Mouse (Mus musculus): Measurements from ENCODE around the gene Arl11. TPM values are rescaled to one million over a fixed set of nuclear protein-coding genes. Genes with fewer than 3 reads are reported as not detected.
"Not testable (repeated sequence)": the region's sequence is repeated elsewhere in the genome, so short reads cannot be mapped to it uniquely, and the experiment has no call there.

The Arl11 gene
- polyA plus RNA-seq, 1 experiment from 2014 or later, result 0.37 TPM

DNA sequence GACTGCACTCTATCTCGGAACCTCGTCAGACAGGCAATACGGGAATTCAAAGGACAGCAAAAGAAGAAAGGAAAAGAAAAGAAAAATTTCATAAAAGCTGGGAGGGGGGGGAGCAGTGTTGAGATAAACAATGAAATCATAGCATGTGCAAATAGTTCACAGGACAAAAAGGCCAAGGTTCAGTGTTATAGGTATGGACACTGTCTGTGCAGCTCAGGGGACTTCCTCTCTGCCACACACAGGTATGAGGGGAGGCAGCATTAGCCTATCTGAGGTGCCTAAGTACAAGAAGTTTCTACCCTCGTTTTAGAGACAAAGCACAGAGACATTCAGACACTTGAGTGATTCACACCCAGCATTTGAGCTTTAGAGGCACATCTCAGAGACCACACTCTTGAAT lies 11.6 kb downstream of the Arl11 start:
- no peaks in the 10 kb centered on the region for H3K4me1 ChIP-seq (ENCODE audit: control insufficient read depth, insufficient read depth, low read length)
- H3K27me3 ChIP-seq (ENCODE audit: control insufficient read depth, insufficient read depth, low read length), result no peaks in the 10 kb centered on the region
- H3K9ac ChIP-seq (replicated peaks; ENCODE audit: low read depth, low read length), result no peak overlapping the region
- H3K4me3 ChIP-seq (ENCODE audit: low read depth, low read length), result no peak overlapping the region
- H3K4me2 ChIP-seq (ENCODE audit: low read depth, low read length), result no peak overlapping the region
- H3K36me3 ChIP-seq (ENCODE audit: control insufficient read depth, insufficient read depth, low read length), result no peaks in the 10 kb centered on the region
- no peak for ATAC-seq (ENCODE audit: low read depth)
- no peak overlapping the region for H3K27ac ChIP-seq (ENCODE audit: low read depth, low read length)
- no peaks in the 10 kb centered on the region for H3K9me3 ChIP-seq (ENCODE audit: control insufficient read depth, low read length)
- 81% methylated on average over 4 of the region's 4 CpGs for WGBS

DNA sequence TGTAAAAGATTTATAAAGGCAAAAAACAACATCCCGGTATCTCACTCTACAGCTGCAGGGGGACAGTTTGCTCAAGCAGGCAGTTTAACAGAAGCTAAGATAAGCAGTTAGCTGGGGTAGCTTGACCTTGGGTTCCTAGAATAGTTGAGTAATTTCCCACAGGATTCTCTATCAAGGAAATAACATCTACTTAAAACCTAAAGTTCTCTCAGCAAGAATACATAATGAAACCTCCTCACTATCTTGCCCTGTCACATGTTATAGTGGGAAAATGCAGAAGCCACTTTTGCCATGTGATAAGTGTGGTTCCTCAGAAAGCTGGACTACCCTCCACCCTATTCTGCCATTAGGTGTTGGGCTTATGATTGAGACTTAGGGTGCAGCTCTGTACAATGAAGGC lies 13.2 kb downstream of the Arl11 start:
- Histone ChIP-seq H3K36me3 (ENCODE audit: control insufficient read depth, insufficient read depth, low read length) (no peaks in the 10 kb centered on the region), H3K27ac (ENCODE audit: low read depth, low read length) (no peak overlapping the region), H3K9me3 (ENCODE audit: control insufficient read depth, low read length) (no peaks in the 10 kb centered on the region), H3K9ac (replicated peaks; ENCODE audit: low read depth, low read length) (no peak overlapping the region), H3K27me3 (ENCODE audit: control insufficient read depth, insufficient read depth, low read length) (no peaks in the 10 kb centered on the region), H3K4me1 (ENCODE audit: control insufficient read depth, insufficient read depth, low read length) (no peaks in the 10 kb centered on the region; the same call in 1 of the 2 replicates), H3K4me3 (ENCODE audit: low read depth, low read length) (no peak overlapping the region), H3K4me2 (ENCODE audit: low read depth, low read length) (no peak overlapping the region)
- 97% methylated on average over 1 of the region's 1 CpGs for WGBS
- ATAC-seq (ENCODE audit: low read depth), result no peak

- WGBS, result 26% methylated on average over 6 of the region's 6 CpGs
- not testable (repeated sequence) for H3K27me3 ChIP-seq (ENCODE audit: control insufficient read depth, insufficient read depth, low read length); H3K4me2 ChIP-seq (ENCODE audit: low read depth, low read length); H3K9me3 ChIP-seq (ENCODE audit: control insufficient read depth, low read length); H3K27ac ChIP-seq (ENCODE audit: low read depth, low read length); H3K36me3 ChIP-seq (ENCODE audit: control insufficient read depth, insufficient read depth, low read length); H3K9ac ChIP-seq (replicated peaks; ENCODE audit: low read depth, low read length); H3K4me1 ChIP-seq (ENCODE audit: control insufficient read depth, insufficient read depth, low read length); H3K4me3 ChIP-seq (ENCODE audit: low read depth, low read length); ATAC-seq (ENCODE audit: low read depth)
Observed at GRCm38 (mm10) chr14:61327007-61327406, 17.5 kb downstream of the Arl11 start.

DNA sequence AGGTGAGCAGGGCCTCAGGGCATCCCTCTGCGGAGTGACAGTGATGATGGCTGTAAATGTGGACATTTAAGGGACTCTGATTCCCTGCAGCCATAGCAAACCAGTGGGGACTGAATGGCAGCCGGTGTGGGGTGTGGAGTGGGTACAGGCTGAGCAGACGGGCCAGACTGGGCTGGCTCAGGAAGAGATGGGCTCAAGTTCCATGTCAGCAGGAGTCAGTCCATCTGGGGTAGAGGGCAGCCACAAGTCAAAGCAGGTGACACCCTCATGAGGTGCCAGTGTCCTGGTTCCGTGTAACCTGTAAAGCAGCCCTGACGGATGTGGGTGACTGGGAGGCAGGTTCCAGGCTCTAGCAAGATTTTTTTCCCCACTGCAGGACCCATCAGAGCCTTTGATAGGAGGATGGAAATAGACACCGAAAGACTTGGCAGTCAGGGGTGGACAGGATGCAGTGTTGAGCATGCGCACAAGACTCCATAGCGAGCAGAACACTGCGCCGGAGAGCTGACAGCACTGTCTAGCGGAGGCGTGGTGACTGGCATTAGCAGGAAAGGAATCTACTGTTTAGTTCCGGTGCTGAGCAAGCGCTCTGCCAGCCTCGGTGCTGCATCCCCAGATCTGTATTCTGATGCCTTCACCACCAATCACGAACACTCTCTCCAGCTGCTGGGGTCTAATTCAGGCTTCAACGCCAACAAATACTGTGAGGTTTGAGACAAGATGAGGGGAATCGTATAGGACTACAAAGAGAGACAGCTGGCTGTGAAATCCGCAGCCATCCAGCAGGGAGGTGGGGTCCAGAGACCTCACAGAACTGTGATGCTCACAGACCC lies 18.3 kb downstream of the Arl11 start:
- Histone ChIP-seq H3K4me3 (ENCODE audit: low read depth, low read length) (peak overlapping the region; percentile 18; the same call in 1 of the 2 replicates), H3K27me3 (ENCODE audit: control insufficient read depth, insufficient read depth, low read length) (no peaks in the 10 kb centered on the region), H3K9ac (replicated peaks; ENCODE audit: low read depth, low read length) (peak overlapping the region; percentile 37; the same call in 1 of the 2 replicates), H3K4me2 (ENCODE audit: low read depth, low read length) (peak overlapping the region; percentile 34; the same call in 1 of the 2 replicates), H3K9me3 (ENCODE audit: control insufficient read depth, low read length) (no peaks in the 10 kb centered on the region), H3K36me3 (ENCODE audit: control insufficient read depth, insufficient read depth, low read length) (no peaks in the 10 kb centered on the region), H3K4me1 (ENCODE audit: control insufficient read depth, insufficient read depth, low read length) (peaks cover 3% of the 10 kb centered on the region; the same call in 1 of the 2 replicates), H3K27ac (ENCODE audit: low read depth, low read length) (peak overlapping the region; percentile 55)
- peak; percentile 81 for ATAC-seq (ENCODE audit: low read depth)
- WGBS, result 26% methylated on average over 19 of the region's 19 CpGs

DNA sequence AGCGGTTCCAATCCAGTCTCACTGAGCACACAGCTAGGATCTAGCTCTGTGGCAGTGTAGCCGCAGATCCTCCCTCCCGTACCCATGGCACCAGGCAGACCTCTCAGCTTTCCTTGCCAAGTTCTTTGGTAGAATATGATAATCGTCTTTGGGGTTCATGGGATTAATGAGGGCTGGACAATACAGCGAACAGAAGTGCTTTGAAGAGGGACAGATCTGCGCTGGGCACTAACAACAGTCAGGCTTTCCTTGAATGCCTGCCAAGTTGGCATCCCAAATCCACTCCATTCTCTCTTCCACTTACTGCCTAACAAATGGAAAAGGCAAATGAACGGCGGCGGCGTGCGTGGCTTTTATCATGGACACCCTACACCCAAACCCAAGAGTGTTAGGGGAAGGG lies 21.0 kb downstream of the Arl11 start:
- Histone ChIP-seq H3K4me3 (ENCODE audit: low read depth, low read length) (no peak overlapping the region), H3K4me2 (ENCODE audit: low read depth, low read length) (peak overlapping the region; percentile 20; the same call in 1 of the 2 replicates), H3K27me3 (ENCODE audit: control insufficient read depth, insufficient read depth, low read length) (no peaks in the 10 kb centered on the region), H3K4me1 (ENCODE audit: control insufficient read depth, insufficient read depth, low read length) (peaks cover 3% of the 10 kb centered on the region; the same call in 1 of the 2 replicates), H3K9me3 (ENCODE audit: control insufficient read depth, low read length) (no peaks in the 10 kb centered on the region), H3K27ac (ENCODE audit: low read depth, low read length) (0 out of 2 replicates have a peak overlapping the region, but pooled peaks have one; percentile 34), H3K36me3 (ENCODE audit: control insufficient read depth, insufficient read depth, low read length) (no peaks in the 10 kb centered on the region), H3K9ac (replicated peaks; ENCODE audit: low read depth, low read length) (no peak overlapping the region)
- ATAC-seq (ENCODE audit: low read depth), result peak; percentile 69
- 57% methylated on average over 11 of the region's 11 CpGs for WGBS

DNA sequence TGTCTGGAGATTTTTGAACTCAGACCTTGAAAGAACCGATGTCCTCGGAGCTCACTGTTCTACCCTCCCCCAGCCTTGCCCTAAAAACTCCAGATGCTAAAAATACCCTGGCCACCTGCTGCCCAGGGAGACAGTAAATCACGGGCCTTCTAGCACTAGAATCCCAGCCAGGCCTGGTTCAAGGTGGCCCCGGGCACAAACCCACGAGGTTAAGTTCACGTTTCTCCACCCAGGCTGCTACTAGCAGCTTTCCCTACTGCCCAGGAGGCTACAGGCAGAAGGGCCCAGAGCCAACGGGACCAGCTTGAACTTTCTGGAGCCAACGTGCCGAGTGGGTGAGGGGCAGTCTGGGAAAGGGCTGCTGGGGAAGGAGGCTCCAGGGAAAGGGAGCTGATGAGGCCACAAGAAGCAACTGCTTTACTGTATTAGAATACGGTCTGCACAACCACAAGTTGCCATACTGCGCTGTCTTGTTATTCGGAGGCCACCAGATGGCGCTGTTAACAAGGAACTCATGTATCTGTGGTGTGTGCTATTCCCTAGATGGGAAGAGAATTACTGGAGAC lies 21.5 kb downstream of the Arl11 start:
- no peaks in the 10 kb centered on the region for H3K36me3 ChIP-seq (ENCODE audit: control insufficient read depth, insufficient read depth, low read length)
- no peaks in the 10 kb centered on the region for H3K27me3 ChIP-seq (ENCODE audit: control insufficient read depth, insufficient read depth, low read length)
- H3K4me1 ChIP-seq (ENCODE audit: control insufficient read depth, insufficient read depth, low read length), result peaks cover 3% of the 10 kb centered on the region; the same call in 1 of the 2 replicates
- H3K9ac ChIP-seq (replicated peaks; ENCODE audit: low read depth, low read length), result no peak overlapping the region
- H3K9me3 ChIP-seq (ENCODE audit: control insufficient read depth, low read length), result no peaks in the 10 kb centered on the region
- H3K4me3 ChIP-seq (ENCODE audit: low read depth, low read length), result no peak overlapping the region
- H3K27ac ChIP-seq (ENCODE audit: low read depth, low read length), result 0 out of 2 replicates have a peak overlapping the region, but pooled peaks have one; percentile 34
- WGBS, result 9% methylated on average over 13 of the region's 13 CpGs
- peak; percentile 84 for ATAC-seq (ENCODE audit: low read depth)
- H3K4me2 ChIP-seq (ENCODE audit: low read depth, low read length), result peak overlapping the region; percentile 20; the same call in 1 of the 2 replicates

GRCm38 (mm10) chr14:61339381-61339780 lies 29.8 kb downstream of the Arl11 start:
- Histone ChIP-seq H3K36me3 (ENCODE audit: control insufficient read depth, insufficient read depth, low read length) (no peaks in the 10 kb centered on the region), H3K9ac (replicated peaks; ENCODE audit: low read depth, low read length) (no peak overlapping the region), H3K4me1 (ENCODE audit: control insufficient read depth, insufficient read depth, low read length) (no peaks in the 10 kb centered on the region), H3K4me3 (ENCODE audit: low read depth, low read length) (no peak overlapping the region), H3K27ac (ENCODE audit: low read depth, low read length) (no peak overlapping the region), H3K9me3 (ENCODE audit: control insufficient read depth, low read length) (no peaks in the 10 kb centered on the region), H3K4me2 (ENCODE audit: low read depth, low read length) (no peak overlapping the region), H3K27me3 (ENCODE audit: control insufficient read depth, insufficient read depth, low read length) (no peaks in the 10 kb centered on the region)
- WGBS, result 87% methylated on average over 4 of the region's 4 CpGs
- no peak for ATAC-seq (ENCODE audit: low read depth)

GRCm38 (mm10) chr14:61344590-61344989 lies 35.0 kb downstream of the Arl11 start:
- no peak overlapping the region for H3K27ac ChIP-seq (ENCODE audit: low read depth, low read length)
- no peak for ATAC-seq (ENCODE audit: low read depth)
- no peaks in the 10 kb centered on the region for H3K9me3 ChIP-seq (ENCODE audit: control insufficient read depth, low read length)
- no peak overlapping the region for H3K4me2 ChIP-seq (ENCODE audit: low read depth, low read length)
- no peaks in the 10 kb centered on the region for H3K4me1 ChIP-seq (ENCODE audit: control insufficient read depth, insufficient read depth, low read length)
- H3K9ac ChIP-seq (replicated peaks; ENCODE audit: low read depth, low read length), result no peak overlapping the region
- no peaks in the 10 kb centered on the region for H3K27me3 ChIP-seq (ENCODE audit: control insufficient read depth, insufficient read depth, low read length)
- no peak overlapping the region for H3K4me3 ChIP-seq (ENCODE audit: low read depth, low read length)
- H3K36me3 ChIP-seq (ENCODE audit: control insufficient read depth, insufficient read depth, low read length), result no peaks in the 10 kb centered on the region
- WGBS, result 88% methylated on average over 5 of the region's 5 CpGs
